Mouse (Mus musculus): ENCODE data around the gene Syna.

GRCm38 (mm10) chr5:134545242-134545629 lies 14.7 kb downstream of the Syna start:
- TF ChIP-seq CTCF (IDR thresholded peaks at IDR 0.05; ENCODE audit: insufficient read depth, low read length): no peak
- TF ChIP-seq POLR2A (IDR thresholded peaks at IDR 0.05; ENCODE audit: borderline replicate concordance, extremely low read depth, low read depth, low read length): no peak

All from lung, adult 2 months (tissue).